Mouse (Mus musculus): ENCODE measurements around the gene 9130019O22Rik. TPM values are rescaled to one million over a fixed set of nuclear protein-coding genes. Genes with fewer than 3 reads are reported as not detected.
"Not testable (repeated sequence)": the region's sequence is repeated elsewhere in the genome, so short reads cannot be mapped to it uniquely, and the experiment has no call there.

The 9130019O22Rik gene
- total RNA-seq, 2 experiments from 2014 or later: 2.6 to 3.2 TPM

GRCm38 (mm10) chr7:127375271-127376245 is 11.4 kb downstream of the 9130019O22Rik start, which contains the start of gene Zfp747:
Gene Zfp747 (minus strand): TSS chr7:127376050.
- DNase-seq: peak; percentile 95

DNA sequence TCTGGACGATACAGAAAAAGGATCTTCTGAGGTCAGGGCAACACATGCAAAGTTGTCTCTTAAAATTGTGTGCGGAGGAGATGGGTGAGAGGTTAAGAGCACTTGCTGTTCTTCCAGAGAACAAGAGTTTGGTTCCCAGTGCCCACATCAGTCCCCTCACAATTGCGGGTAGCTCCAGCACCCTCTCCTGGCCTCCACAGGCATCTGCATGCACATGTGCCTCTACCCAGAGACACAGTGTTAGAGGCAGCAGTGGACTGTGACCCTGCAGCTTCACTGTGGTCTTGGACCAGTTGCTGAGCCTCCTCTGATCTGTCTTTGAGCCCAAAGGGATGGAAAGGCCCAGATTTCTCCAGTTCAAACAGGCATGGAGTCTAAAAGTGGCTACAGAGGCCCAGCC is 15.1 kb downstream of the 9130019O22Rik start:
- DNase-seq: not testable (repeated sequence)

DNA sequence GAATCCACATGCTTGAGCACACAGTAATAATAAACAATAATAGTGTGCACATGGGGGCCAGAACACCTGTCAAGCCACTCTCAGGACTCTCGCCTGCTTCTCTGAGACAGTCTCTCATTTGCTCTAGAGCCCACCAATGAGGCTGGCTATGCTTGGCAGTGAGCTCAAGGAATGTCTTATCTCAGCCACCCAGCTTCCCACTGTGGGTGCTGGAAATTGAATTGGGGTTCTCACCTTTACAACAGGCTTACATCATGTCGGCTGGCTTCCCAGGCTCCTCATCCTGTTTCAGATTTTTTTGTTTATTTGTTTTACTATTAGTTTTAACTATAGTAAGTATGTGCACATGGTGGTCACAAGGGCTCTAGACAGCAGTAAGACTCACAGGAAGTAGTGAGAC is 15.8 kb downstream of the 9130019O22Rik start:
- no peak for DNase-seq

DNA sequence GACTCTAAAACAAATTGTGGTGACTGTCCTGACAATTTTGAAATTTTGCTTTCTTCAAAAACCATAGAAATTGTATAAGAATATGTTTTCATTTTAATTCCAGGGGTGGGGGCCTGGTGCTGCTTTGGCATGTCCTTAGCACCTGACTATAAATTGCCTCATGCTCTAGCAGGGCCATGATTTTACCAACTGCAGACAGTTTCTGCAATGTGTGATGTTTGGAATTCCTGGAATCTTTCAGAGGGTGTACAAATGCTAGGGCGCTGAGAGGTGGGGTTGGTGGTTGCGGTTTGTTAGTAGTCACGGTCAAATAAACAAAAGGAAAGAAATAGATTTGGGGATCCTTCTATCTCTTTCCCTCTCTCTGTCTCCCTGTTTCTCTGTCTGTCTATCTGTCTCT is 20.7 kb downstream of the 9130019O22Rik start:
- no peak for DNase-seq

DNA sequence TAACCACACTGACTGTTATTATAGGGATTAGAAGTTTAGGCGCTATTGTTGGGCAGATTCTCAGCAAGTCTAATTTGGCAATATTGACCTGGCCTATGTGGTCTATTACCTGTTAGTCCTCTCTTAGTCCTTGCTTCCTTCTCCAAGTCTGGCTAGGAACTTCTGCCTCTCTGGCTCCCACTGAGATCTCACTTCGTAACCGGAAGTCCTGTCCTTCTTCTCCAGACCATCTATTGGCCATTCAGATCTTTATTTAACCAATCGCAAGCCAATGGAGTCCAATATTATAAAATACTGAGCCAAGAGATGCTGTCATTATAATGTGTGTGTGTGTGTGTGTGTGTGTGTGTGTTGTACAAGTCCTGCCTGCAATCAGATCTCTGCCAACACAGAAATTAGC is 22.8 kb downstream of the 9130019O22Rik start:
- DNase-seq: no peak

- peak; percentile 28 for DNase-seq
These were observed 23.5 kb downstream of the 9130019O22Rik start for GRCm38 (mm10) chr7:127363475-127363921.

DNA sequence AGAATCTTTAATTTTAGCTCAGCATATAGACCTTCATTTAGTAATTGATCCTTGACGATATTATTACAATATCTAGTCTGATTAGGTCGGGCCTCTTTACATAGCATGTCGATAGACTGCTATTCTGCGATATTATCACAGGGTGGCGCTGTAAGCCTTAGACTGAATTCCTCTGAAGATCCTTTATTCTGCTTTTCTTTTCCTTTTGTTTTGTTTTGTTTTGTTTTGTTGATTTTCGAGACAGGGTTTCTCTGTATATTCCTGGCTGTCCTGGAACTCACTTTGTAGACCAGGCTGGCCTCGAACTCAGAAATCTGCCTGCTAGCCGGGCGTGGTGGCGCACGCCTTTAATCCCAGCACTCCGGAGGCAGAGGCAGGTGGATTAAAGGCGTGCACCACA is 24.5 kb downstream of the 9130019O22Rik start:
- peak; percentile 35 for DNase-seq

GRCm38 (mm10) chr7:127361449-127361848 is 25.5 kb downstream of the 9130019O22Rik start:
- DNase-seq: no peak

GRCm38 (mm10) chr7:127360265-127360664 is 26.7 kb downstream of the 9130019O22Rik start:
- DNase-seq: no peak

GRCm38 (mm10) chr7:127358472-127358871 is 28.5 kb downstream of the 9130019O22Rik start:
- no peak for DNase-seq

- DNase-seq: no peak
These were observed 29.1 kb downstream of the 9130019O22Rik start for GRCm38 (mm10) chr7:127357871-127358270.

DNA sequence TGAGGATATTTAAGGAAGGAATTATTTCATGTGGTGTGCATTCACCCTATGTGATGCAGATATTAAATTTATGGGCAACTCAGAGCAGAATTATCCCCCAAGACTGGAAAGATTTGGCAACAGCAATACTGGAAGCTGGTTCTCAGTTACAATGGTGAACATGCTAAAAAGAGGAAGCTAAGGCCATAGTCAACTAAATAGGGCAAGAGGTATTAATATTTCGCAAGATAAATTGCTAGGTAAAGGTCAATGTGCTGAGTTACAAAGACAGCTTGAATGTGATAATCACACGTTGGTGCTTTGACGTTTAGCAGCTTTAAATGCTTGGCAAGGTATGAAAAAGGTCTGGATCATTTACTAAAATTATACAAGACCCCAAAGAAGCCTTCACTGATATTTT is 31.2 kb downstream of the 9130019O22Rik start:
- DNase-seq: no peak

GRCm38 (mm10) chr7:127351230-127352004 is 35.5 kb downstream of the 9130019O22Rik start:
- DNase-seq: no peak

GRCm38 (mm10) chr7:127346676-127347075 is 40.3 kb downstream of the 9130019O22Rik start:
- DNase-seq: no peak

GRCm38 (mm10) chr7:127345512-127346325 is 41.2 kb downstream of the 9130019O22Rik start, which contains the start of gene Zfp768:
Gene Zfp768 (minus strand): TSS chr7:127345589.
- peak; percentile 98 for DNase-seq

DNA sequence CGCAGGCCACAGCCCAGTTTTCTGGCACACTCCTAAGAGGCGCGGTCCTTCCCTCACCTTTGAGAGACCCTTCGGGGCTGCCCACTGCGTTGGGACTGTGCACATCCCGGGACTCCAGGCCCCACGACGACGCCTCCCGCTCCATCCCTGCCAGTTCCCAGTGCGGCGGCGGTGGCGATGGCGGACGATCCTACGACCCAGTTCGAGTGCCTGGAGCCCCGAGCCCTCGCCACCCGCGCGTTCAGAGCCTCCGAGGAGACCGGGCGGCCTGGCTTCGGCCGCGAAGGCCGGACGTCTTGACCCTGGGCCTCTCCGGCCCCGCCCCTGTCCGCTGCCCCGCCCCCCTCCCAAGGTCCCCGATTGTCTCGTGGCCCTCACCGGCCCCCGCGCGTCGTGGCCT is 41.9 kb downstream of the 9130019O22Rik start:
- DNase-seq: peak; percentile 67

- no peak for DNase-seq
These were observed 42.6 kb downstream of the 9130019O22Rik start for GRCm38 (mm10) chr7:127344371-127344770.

GRCm38 (mm10) chr7:127343351-127344019 is 43.5 kb downstream of the 9130019O22Rik start:
- DNase-seq: no peak

DNA sequence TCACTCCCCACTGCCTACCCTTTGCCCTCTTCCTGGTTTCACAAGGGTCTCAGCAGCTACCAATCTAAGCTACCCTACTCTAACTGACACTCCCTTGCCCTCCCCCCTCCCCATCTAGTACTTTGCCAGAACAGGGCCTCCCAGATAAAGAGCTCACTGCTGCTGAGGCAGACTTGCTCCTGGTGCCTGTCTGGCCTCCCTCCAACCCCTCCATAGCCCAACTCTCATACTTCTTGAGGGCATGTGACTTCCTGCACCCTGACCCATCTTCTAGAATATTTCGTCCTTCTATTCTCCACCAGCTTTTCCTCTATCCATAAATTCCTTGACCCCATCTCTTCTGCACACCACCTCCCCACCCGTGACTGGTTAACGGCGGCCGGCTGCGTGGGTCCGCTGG is 44.1 kb downstream of the 9130019O22Rik start:
- DNase-seq: no peak

- no peak for DNase-seq
These were observed 44.6 kb downstream of the 9130019O22Rik start for GRCm38 (mm10) chr7:127342332-127342731.

DNA sequence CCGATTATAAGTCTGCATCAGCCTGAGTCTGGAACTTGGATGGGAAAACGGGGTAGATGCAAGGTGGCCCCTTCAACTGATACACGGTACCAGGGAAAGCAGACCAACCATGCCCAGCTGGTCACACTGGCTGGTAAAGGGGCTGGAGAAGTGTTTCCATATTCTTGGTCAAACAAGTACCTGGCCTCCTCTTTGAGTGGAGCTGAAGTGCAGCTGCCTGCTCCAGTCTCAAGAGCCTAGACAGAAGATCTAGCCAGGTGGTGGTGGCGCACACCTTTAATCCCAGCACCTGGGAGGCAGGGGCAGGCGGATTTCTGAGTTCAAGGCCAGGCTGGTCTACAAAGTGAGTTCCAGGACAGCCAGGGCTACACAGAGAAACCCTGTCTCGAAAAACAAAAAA is 45.1 kb downstream of the 9130019O22Rik start:
- DNase-seq: not testable (repeated sequence)
